Mouse (Mus musculus): ENCODE results near the gene Edem3. TPM values are rescaled to one million over a fixed set of nuclear protein-coding genes. Genes with fewer than 3 reads are reported as not detected.

The Edem3 gene
- polyA plus RNA-seq, 1 experiment: 7.2 TPM

DNA sequence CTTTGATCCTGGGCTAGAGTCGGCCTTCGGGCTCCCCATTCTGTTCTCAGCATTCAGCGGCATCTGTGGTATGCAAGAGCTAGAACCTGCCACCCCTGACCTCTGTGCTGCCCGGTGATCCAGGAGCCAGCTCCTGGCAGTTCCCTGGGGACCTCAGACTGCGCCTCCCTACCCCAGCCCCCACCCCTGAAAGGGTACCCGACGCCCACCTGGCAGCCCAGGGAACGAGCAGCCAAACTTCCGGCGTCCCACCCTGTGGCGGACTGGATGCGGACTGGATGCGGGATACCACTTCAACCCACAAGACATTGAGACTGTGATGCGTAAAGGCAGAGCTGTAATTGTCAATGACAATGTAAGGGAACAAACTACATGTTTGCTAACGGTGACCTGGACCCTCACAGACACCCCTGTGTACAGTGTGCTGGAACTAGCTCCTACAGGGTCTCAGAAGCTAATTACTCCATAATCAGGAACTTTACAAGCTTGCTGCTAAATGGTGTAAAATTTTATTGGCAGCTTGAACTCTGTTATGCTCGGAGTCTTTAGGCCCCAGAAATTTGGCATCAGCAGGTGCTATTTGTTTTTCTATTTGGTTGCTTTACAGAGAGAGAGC, 94.9 kb downstream of the Edem3 start:
- WGBS: 79% methylated on average over 16 of the region's 16 CpGs
- TF ChIP-seq POLR2A (IDR thresholded peaks at IDR 0.05; ENCODE audit: low read depth, low read length): no peak
- H3K27me3 ChIP-seq (ENCODE audit: control insufficient read depth, insufficient read depth, low read length): no peaks in the 10 kb centered on the region

GRCm38 (mm10) chr1:151851051-151851848, 96.1 kb downstream of the Edem3 start:
- Histone ChIP-seq H3K27ac (ENCODE audit: insufficient read depth, low read depth, low read length) (no peak overlapping the region), H3K36me3 (ENCODE audit: control insufficient read depth, insufficient read depth, low read length) (no peaks in the 10 kb centered on the region), H3K27me3 (ENCODE audit: control insufficient read depth, insufficient read depth, low read length) (no peaks in the 10 kb centered on the region), H3K4me1 (ENCODE audit: control insufficient read depth, insufficient read depth, insufficient read length, low read length) (no peaks in the 10 kb centered on the region), H3K4me3 (ENCODE audit: low read depth, low read length) (no peak overlapping the region)
- 86% methylated on average over 20 of the region's 20 CpGs for WGBS
- no peak for TF ChIP-seq POLR2A (IDR thresholded peaks at IDR 0.05; ENCODE audit: low read depth, low read length)

More for the DNA sequence above, 94.9 kb downstream of the Edem3 start:
- Histone ChIP-seq H3K36me3 (ENCODE audit: control insufficient read depth, insufficient read depth, low read length) (no peaks in the 10 kb centered on the region), H3K4me3 (ENCODE audit: low read depth, low read length) (no peak overlapping the region), H3K4me1 (ENCODE audit: control insufficient read depth, insufficient read depth, insufficient read length, low read length) (no peaks in the 10 kb centered on the region), H3K27ac (ENCODE audit: insufficient read depth, low read depth, low read length) (no peak overlapping the region)

GRCm38 (mm10) chr1:151851976-151852375, 96.8 kb downstream of the Edem3 start:
- Histone ChIP-seq H3K4me3 (ENCODE audit: low read depth, low read length) (no peak overlapping the region), H3K36me3 (ENCODE audit: control insufficient read depth, insufficient read depth, low read length) (no peaks in the 10 kb centered on the region), H3K27ac (ENCODE audit: insufficient read depth, low read depth, low read length) (no peak overlapping the region), H3K27me3 (ENCODE audit: control insufficient read depth, insufficient read depth, low read length) (no peaks in the 10 kb centered on the region), H3K4me1 (ENCODE audit: control insufficient read depth, insufficient read depth, insufficient read length, low read length) (no peaks in the 10 kb centered on the region)
- WGBS: 86% methylated on average over 3 of the region's 3 CpGs
- TF ChIP-seq POLR2A (IDR thresholded peaks at IDR 0.05; ENCODE audit: low read depth, low read length): no peak
- TF ChIP-seq CTCF (IDR thresholded peaks at IDR 0.05; ENCODE audit: extremely low read depth, insufficient read length, insufficient replicate concordance, low read depth, low read length): no peak

DNA sequence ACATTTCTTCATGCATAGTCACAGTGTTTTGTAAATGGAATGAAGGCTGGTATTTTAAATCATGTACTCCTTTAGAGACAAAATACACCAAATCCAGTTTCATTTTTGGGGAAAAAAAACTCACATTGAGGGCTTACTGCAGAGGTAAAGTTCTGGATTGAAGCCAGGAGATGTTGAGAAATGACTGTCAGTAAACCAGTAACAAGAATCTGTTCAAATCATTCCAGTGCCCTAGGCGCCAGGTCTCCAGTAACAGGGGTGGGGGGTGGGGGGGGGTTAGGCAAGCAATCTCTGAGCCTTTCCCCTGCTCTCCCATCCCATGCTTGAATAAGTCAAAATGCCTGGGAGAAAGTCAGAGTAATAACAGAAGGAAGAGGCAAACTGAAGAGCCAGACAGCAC, 100.4 kb downstream of the Edem3 start:
- Histone ChIP-seq H3K36me3 (ENCODE audit: control insufficient read depth, insufficient read depth, low read length) (no peaks in the 10 kb centered on the region), H3K27me3 (ENCODE audit: control insufficient read depth, insufficient read depth, low read length) (no peaks in the 10 kb centered on the region), H3K27ac (ENCODE audit: insufficient read depth, low read depth, low read length) (no peak overlapping the region), H3K4me3 (ENCODE audit: low read depth, low read length) (no peak overlapping the region), H3K4me1 (ENCODE audit: control insufficient read depth, insufficient read depth, insufficient read length, low read length) (no peaks in the 10 kb centered on the region)
- no peak for TF ChIP-seq CTCF (IDR thresholded peaks at IDR 0.05; ENCODE audit: extremely low read depth, insufficient read length, insufficient replicate concordance, low read depth, low read length)
- no peak for TF ChIP-seq POLR2A (IDR thresholded peaks at IDR 0.05; ENCODE audit: low read depth, low read length)
- WGBS: 35% methylated on average over 1 of the region's 1 CpGs

- H3K4me1 ChIP-seq (ENCODE audit: control insufficient read depth, insufficient read depth, insufficient read length, low read length): peaks cover 1% of the 10 kb centered on the region; the same call in 1 of the 2 replicates
- no peak overlapping the region for H3K27ac ChIP-seq (ENCODE audit: insufficient read depth, low read depth, low read length)
- no peaks in the 10 kb centered on the region for H3K36me3 ChIP-seq (ENCODE audit: control insufficient read depth, insufficient read depth, low read length)
- no peak for TF ChIP-seq POLR2A (IDR thresholded peaks at IDR 0.05; ENCODE audit: low read depth, low read length)
- no peak for TF ChIP-seq CTCF (IDR thresholded peaks at IDR 0.05; ENCODE audit: extremely low read depth, insufficient read length, insufficient replicate concordance, low read depth, low read length)
- WGBS: 92% methylated on average over 1 of the region's 1 CpGs
- H3K27me3 ChIP-seq (ENCODE audit: control insufficient read depth, insufficient read depth, low read length): no peaks in the 10 kb centered on the region
- no peak overlapping the region for H3K4me3 ChIP-seq (ENCODE audit: low read depth, low read length)
Observed at GRCm38 (mm10) chr1:151858474-151858873, 103.3 kb downstream of the Edem3 start.

DNA sequence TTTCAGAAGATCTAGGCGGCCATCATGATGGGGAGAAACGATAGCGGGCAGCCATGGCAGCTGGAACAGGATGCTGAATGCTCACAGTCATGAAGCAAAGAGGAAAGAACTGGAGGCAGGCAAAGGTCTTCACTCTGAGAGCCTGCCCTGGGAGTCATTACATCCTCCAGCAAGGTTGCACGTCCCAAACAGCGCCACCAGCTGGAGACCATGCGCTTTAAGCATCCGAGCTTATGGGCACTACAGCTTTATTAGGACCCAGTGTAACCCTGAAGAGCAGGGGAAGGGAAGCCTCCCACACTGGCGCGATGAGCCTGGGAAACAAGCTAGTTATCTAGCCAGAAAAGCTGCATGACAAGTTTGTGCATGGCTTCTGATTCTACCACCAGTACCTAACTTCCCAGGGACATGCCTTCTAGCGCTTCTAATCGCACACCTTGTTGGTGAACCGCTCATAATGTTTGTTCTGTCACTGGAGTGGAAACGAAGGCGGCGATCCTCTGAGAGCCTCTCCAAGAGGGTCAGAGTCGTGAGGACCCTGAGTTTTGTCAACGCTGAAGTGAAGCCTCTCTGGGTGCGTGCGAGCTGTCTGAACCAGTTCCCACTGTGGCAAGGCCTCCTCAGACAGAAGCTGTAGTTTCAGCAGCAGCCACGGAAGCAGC, 106.3 kb downstream of the Edem3 start:
- H3K4me1 ChIP-seq (ENCODE audit: control insufficient read depth, insufficient read depth, insufficient read length, low read length): peaks cover 3% of the 10 kb centered on the region; the same call in 1 of the 2 replicates
- H3K36me3 ChIP-seq (ENCODE audit: control insufficient read depth, insufficient read depth, low read length): no peaks in the 10 kb centered on the region
- TF ChIP-seq CTCF (IDR thresholded peaks at IDR 0.05; ENCODE audit: extremely low read depth, insufficient read length, insufficient replicate concordance, low read depth, low read length) (peak; percentile 14; the same call in 1 of the 2 replicates), POLR2A (IDR thresholded peaks at IDR 0.05; ENCODE audit: low read depth, low read length) (no peak)
- no peaks in the 10 kb centered on the region for H3K27me3 ChIP-seq (ENCODE audit: control insufficient read depth, insufficient read depth, low read length)
- H3K4me3 ChIP-seq (ENCODE audit: low read depth, low read length): no peak overlapping the region
- H3K27ac ChIP-seq (ENCODE audit: insufficient read depth, low read depth, low read length): no peak overlapping the region
- WGBS: 54% methylated on average over 20 of the region's 20 CpGs

GRCm38 (mm10) chr1:151862109-151862508, 106.9 kb downstream of the Edem3 start:
- Histone ChIP-seq H3K27me3 (ENCODE audit: control insufficient read depth, insufficient read depth, low read length) (no peaks in the 10 kb centered on the region), H3K4me3 (ENCODE audit: low read depth, low read length) (no peak overlapping the region), H3K4me1 (ENCODE audit: control insufficient read depth, insufficient read depth, insufficient read length, low read length) (peaks cover 3% of the 10 kb centered on the region; the same call in 1 of the 2 replicates), H3K36me3 (ENCODE audit: control insufficient read depth, insufficient read depth, low read length) (no peaks in the 10 kb centered on the region), H3K27ac (ENCODE audit: insufficient read depth, low read depth, low read length) (no peak overlapping the region)
- WGBS: 64% methylated on average over 8 of the region's 8 CpGs
- TF ChIP-seq POLR2A (IDR thresholded peaks at IDR 0.05; ENCODE audit: low read depth, low read length) (no peak), CTCF (IDR thresholded peaks at IDR 0.05; ENCODE audit: extremely low read depth, insufficient read length, insufficient replicate concordance, low read depth, low read length) (no peak)

All from small intestine, adult 2 months (tissue).